Comparison of ENCODE assay signal across 25 mouse cellular contexts in genomic region chr13:40676730-40677129, GRCm38 (mm10).
DNase-seq lines count a peak whose midpoint lies in the region; TF ChIP-seq lines count a peak whose summit lies in the region.
"Had no signal": no experiment of that assay in that cellular context is flagged by ENCODE, and none has a peak within 500 bp of the region (broad histone marks: within the 10 kb centered on the region; RNA-seq: fewer than 3 reads in every experiment).

No protein-coding gene starts in this region.

- no peak overlapping the region for H3K9ac ChIP-seq in CH12.LX (ENCODE audit: insufficient read depth, low read depth)
- H3K9ac ChIP-seq: embryonic facial prominence, embryonic 13.5 days; forebrain, embryonic 13.5 days; hindbrain, embryonic 13.5 days; intestine, embryonic 15.5 days had no signal

- H3K4me3 ChIP-seq in CH12.LX (replicated peaks in 1 of 3; ENCODE audit: low read depth in 2 of 3, low read length in 2 of 3, poor library complexity in 1 of 3), result no peak overlapping the region
- H3K4me3 ChIP-seq: embryonic facial prominence, embryonic 10.5 days; embryonic facial prominence, embryonic 13.5 days; erythroblast, embryonic 14.5 days; forebrain, embryonic 10.5 days; forebrain, embryonic 13.5 days; gastrocnemius, adult 2 months; hindbrain, embryonic 13.5 days; intestine, embryonic 15.5 days had no signal

- H3K27me3 ChIP-seq in CH12.LX (replicated peaks), result no peaks in the 10 kb centered on the region
- H3K27me3 ChIP-seq: forebrain, embryonic 13.5 days had no signal

- DNase-seq in CD4-positive, CD25-positive, alpha-beta regulatory T cell, adult 2 months (ENCODE audit: low read depth, low spot score), result peak; percentile 64
- peak; percentile 87 for DNase-seq in CH12.LX (ENCODE audit: extremely low read depth)
- peak; percentile 40 for DNase-seq in induced T-regulatory cell, adult 2 months (ENCODE audit: low read depth)
- no peak for DNase-seq in thymus, postnatal 25 days
- DNase-seq in frontal cortex, postnatal 10 days (ENCODE audit: low spot score in 2 of 2), result no peak
- DNase-seq in cerebellum, postnatal 4 days (ENCODE audit: low spot score in 2 of 2), result no peak
- DNase-seq: adrenal gland, postnatal 10 days; adrenal gland, postnatal 36 days; cerebellum, adult 18-20 months; cerebellum, adult 9-10 months; cerebellum, postnatal 25 days; embryo, embryonic 11 days; gastrocnemius, adult 2 months; gastrocnemius, postnatal 14 days; heart, adult 11 months; kidney, adult 2 months had no signal

- no peak for TF ChIP-seq POLR2A in CH12.LX (IDR thresholded peaks at IDR 0.05; ENCODE audit: low read depth, low read length)

- peaks cover 0 to 40% of the 10 kb centered on the region in 2 experiments; a peak in 2 of 4 replicates for H3K4me1 ChIP-seq in CH12.LX (ENCODE audit: control insufficient read depth in 1 of 2, insufficient read depth in 2 of 2)
- H3K4me1 ChIP-seq: embryonic facial prominence, embryonic 10.5 days; embryonic facial prominence, embryonic 13.5 days; forebrain, embryonic 10.5 days; forebrain, embryonic 13.5 days; hindbrain, embryonic 13.5 days; intestine, embryonic 15.5 days had no signal

- in situ Hi-C loops in CH12.LX (cut with MboI; ENCODE audit: low pct_ligation_motif_present, low pct_unique_long_range_greater_than_20kb, low sequenced_read_pairs), result no loop called here

- TF ChIP-seq CTCF in CH12.LX (conservative IDR thresholded peaks at IDR 0.05 in 1 of 2, IDR thresholded peaks at IDR 0.05 in 1 of 2; ENCODE audit: low read depth in 2 of 2, low read length in 2 of 2), result no peak

- TF ChIP-seq RAD21 in CH12.LX (IDR thresholded peaks at IDR 0.05; ENCODE audit: low read depth, low read length), result peak; percentile 6

- dilution Hi-C loops in CH12.LX (cut with MboI; ENCODE audit: extremely low pct_ligation_motif_present, extremely low pct_unique_long_range_greater_than_20kb, low sequenced_read_pairs), result no loop called here

- no peak overlapping the region for H3K27ac ChIP-seq in CH12.LX (ENCODE audit: insufficient read depth, low read depth)
- H3K27ac ChIP-seq: embryonic facial prominence, embryonic 10.5 days; embryonic facial prominence, embryonic 13.5 days; forebrain, embryonic 10.5 days; forebrain, embryonic 13.5 days; gastrocnemius, adult 2 months; hindbrain, embryonic 13.5 days; hindbrain, postnatal 0 days; intestine, embryonic 15.5 days had no signal

- peaks cover 4% of the 10 kb centered on the region for H3K9me3 ChIP-seq in CH12.LX (replicated peaks; ENCODE audit: low read length)
- H3K9me3 ChIP-seq: embryonic facial prominence, embryonic 10.5 days; embryonic facial prominence, embryonic 13.5 days; forebrain, embryonic 10.5 days; forebrain, embryonic 13.5 days; hindbrain, embryonic 13.5 days; intestine, embryonic 15.5 days had no signal

- TF ChIP-seq EP300 in CH12.LX (IDR thresholded peaks at IDR 0.05; ENCODE audit: low read length), result peak; percentile 49; the same call in 1 of the 2 replicates

- no peak overlapping the region for H3K4me2 ChIP-seq in CH12.LX (ENCODE audit: insufficient read depth, low read depth, poor library complexity, severe bottlenecking)
- H3K4me2 ChIP-seq: embryonic facial prominence, embryonic 13.5 days; forebrain, embryonic 13.5 days; heart, embryonic 11.5 days; hindbrain, embryonic 13.5 days; intestine, embryonic 15.5 days had no signal

- no peaks in the 10 kb centered on the region for H3K79me2 ChIP-seq in CH12.LX (replicated peaks; ENCODE audit: control insufficient read depth, extremely low read depth, insufficient read depth, poor library complexity, severe bottlenecking)

- H3K36me3 ChIP-seq in CH12.LX (replicated peaks in 1 of 2; ENCODE audit: control insufficient read depth in 1 of 2, insufficient read depth in 1 of 2, low read length in 1 of 2), result no peaks in the 10 kb centered on the region
- H3K36me3 ChIP-seq: embryonic facial prominence, embryonic 10.5 days; embryonic facial prominence, embryonic 13.5 days; forebrain, embryonic 10.5 days; hindbrain, embryonic 13.5 days; intestine, embryonic 15.5 days had no signal

TF ChIP-seq in CH12.LX, 34 proteins besides CTCF, POLR2A, EP300 and RAD21:
- TF ChIP-seq ETS1 (conservative IDR thresholded peaks at IDR 0.05; ENCODE audit: low read depth, low read length) (0 out of 2 replicates have a peak, but pooled peaks have one; percentile 28), ZC3H11A (IDR thresholded peaks at IDR 0.05; ENCODE audit: low read depth, low read length) (no peak)

Comparison
In these comparisons a context has a peak if more than half of its experiments do, and no peak if none do; other contexts are left out.
1. DNase-seq: peak in CD4-positive, CD25-positive, alpha-beta regulatory T cell, adult 2 months (single experiment), CH12.LX (single experiment) and induced T-regulatory cell, adult 2 months (single experiment); none in thymus, postnatal 25 days (single experiment), frontal cortex, postnatal 10 days (0 of 2) and cerebellum, postnatal 4 days (0 of 2).